Mouse (Mus musculus) cerebral cortex, adult 2 months (tissue): ENCODE results near the gene Coro1b.

ENCODE experiments used
- WGBS: fragments of 180-500 bp; shearing (Covaris S2); methylation state at CpG from one replicate; pipeline ENCODE4 v1.1.7; 2018; 5-methylcytosine and 5-hydroxymethylcytosine counted together

Coro1b gene

GRCm38 (mm10) chr19:4156771-4157170 lies 8.4 kb downstream of the Coro1b start:
- WGBS, result 74% methylated on average over 12 of the region's 12 CpGs

DNA sequence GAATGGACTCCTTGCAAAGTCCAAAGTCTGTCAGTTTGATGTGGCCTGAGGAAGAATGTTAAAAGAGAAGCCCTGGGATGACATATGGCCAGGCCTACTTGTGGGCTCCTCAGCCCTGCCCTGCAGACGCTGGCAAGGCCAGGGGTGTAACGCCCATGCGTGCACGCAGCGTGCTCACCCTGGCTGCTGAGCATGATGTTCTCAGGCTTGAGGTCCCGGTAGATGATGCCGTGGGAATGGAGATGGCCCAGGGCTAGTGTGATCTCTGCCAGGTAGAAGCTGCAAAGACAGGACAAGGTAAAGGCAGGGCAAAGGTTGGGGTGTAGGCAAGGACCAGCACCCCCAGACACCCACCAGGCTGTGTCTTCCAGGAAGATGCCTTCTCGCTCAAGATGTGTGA lies 10.6 kb downstream of the Coro1b start:
- 94% methylated on average over 8 of the region's 8 CpGs for WGBS

GRCm38 (mm10) chr19:4162646-4163542 lies 14.5 kb downstream of the Coro1b start, which contains the start of gene Rps6kb2:
Rps6kb2 (minus strand) TSS chr19:4163354.
- 7% methylated on average over 42 of the region's 42 CpGs for WGBS

DNA sequence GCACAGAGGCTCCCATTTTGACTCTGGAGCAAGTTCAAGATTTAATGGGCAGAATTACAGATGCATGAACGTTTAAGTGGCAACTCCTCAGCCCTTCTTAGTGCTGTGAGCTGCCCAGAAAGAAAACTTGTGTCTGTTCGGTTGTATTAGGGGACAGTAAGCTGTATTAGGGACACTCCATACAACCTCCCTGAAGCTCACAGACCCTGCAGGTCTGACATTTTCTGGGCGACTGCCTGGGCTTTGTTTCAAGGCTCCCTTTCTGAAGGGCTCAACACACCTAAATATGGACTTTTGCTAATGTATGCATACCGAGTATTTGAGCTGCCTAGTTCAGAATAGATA lies 15.1 kb downstream of the Coro1b start:
- 23% methylated on average over 4 of the region's 4 CpGs for WGBS

DNA sequence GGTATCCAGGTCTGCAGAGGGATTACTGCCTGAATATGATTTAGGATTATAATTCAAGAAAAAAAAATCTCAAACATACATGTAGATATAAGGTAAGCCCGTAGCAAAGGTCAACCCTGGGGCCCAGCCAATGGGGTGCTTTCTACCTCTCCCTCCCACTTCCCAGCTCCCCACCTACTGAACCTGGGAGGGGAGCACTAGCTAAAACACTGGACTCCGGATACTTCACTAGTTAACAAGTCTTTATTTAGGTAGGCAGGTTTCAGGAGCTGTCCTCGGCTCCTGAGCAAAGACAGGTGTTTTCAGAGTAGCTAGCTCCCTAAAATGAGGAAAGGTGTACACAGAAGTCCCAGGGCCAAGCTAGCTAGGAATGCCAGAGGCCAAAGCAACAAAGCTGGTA lies 15.7 kb downstream of the Coro1b start:
- 87% methylated on average over 3 of the region's 3 CpGs for WGBS

DNA sequence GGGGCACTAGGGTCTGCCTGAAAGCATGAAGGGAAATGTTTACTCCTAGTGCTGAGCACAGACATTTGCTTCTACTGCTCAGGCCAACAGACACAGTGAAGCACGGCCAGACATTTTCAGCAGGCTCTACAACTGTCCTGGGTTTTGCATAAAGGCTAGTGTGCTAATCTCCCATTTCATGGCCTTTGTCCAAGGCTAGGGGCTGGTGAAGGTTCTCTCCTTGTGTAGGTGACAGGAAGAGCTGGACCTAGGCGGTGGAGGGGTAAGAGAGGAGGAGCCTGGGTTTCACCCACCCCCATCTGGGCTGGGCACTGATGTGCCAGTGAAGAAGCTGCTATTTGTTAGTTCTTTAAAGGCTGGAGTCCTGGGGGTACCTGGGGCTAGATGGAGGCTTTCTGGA lies 16.3 kb downstream of the Coro1b start:
- 80% methylated on average over 2 of the region's 2 CpGs for WGBS

DNA sequence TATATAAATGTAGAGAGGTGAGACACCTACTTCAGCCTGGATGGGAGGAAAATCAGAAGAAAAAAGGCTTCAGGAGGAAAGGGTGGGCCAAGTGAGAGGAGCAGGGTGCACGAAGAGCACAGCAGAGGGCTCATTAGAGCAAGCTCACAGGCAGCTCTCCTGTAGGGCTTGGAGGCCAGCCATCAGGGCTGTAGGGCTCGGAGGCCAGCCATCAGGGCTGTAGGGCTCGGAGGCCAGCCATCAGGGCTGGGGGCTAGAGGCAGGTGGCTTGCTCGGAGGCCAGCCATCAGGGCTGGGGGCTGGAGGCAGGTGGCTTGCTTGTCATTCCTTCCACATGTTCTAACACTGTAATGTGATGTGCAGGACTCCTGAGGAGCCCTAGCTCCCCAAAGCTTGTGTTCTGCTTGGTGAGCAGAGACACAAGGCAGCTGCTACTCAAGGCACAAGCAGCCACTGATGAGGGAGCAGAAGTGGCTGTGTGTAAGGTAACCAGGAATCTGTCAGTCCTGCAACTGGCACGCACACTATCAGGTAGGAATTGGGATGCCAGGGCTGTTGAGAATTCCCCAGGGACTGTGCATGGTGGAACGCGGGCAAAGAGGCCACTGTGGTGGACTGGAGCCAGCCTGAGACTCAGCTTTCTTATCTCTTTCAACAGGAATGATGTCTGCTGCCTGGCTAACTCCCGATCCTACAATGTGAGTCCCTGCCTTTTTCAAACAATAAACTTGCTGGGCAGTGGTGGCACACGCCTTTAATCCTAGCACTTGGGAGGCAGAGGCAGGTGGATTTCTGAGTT lies 18.5 kb downstream of the Coro1b start:
- WGBS, result 80% methylated on average over 9 of the region's 9 CpGs

GRCm38 (mm10) chr19:4169378-4169784 lies 21.0 kb downstream of the Coro1b start:
- WGBS, result under 1% methylated on average over 43 of the region's 43 CpGs

GRCm38 (mm10) chr19:4169810-4170209 lies 21.4 kb downstream of the Coro1b start:
- 2% methylated on average over 27 of the region's 27 CpGs for WGBS

- 94% methylated on average over 10 of the region's 10 CpGs for WGBS
These were observed 22.4 kb downstream of the Coro1b start for GRCm38 (mm10) chr19:4170723-4171392.

DNA sequence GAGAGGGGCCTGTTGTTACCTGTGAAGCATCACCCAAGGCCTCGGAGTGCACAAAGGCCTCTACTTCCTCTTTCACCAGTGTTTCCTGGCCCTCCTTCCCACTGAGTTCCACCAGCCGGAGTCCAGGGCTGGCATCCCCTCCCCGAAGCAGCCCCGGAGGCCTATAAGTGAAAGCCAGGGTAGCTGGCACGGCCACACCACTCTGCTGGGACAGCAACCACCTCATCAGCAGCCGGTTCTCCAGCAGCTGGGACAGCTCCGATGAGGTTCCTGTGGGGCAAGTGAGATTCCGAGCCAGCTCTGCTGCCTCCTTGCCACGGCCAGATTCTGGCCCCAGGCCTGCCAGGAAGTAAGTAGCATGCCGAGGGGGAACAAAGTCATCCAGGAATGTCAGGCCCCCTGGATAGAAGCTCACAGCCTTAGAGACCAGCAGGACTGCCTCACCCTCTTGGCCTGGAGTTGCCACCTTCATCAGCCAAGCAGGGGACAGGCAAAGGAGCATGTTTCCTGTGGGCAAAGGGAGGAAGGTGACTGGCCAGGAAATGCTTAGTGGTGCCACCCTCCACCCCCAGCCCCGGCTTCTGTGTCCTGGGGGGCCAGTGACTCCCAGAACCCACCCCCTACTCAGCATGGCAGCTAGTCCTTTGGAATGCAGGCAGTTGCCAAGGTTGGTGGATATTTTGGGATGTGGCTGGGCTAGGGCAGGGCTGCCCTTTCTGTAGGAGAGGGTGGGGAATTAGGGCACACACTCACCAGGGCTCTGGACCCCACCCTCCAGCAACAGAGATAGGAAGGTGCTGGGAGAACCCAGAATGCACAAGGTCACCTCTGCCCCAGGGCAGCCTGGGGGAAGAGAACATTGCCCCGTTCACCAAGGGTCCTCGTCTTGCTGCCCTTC lies 23.2 kb downstream of the Coro1b start:
- 64% methylated on average over 13 of the region's 13 CpGs for WGBS

DNA sequence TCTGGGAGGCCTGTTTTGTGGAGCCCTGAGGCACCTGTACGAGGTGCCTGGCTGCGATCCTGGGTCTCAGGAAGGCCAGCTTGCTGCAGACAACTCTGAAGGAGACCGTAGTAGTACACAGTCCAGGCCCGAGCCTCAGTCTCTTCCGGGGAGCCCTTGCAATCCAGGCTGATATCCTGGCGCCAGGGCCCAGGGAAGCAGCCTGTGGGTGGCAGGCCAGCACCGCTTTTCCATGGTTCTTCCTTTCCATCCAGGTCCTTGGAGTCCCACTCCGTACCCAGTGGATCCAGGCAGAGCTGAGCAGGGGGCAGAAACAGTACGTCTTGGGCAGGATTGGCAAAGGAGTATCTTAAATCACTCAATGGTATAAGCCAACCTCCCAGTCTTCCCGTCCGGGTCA lies 24.5 kb downstream of the Coro1b start:
- WGBS, result 74% methylated on average over 11 of the region's 11 CpGs

GRCm38 (mm10) chr19:4175368-4175947 lies 27.0 kb downstream of the Coro1b start, which contains the start of gene Carns1:
Carns1 (minus strand) TSS chr19:4175479.
- 18% methylated on average over 11 of the region's 11 CpGs for WGBS

GRCm38 (mm10) chr19:4180411-4180810 lies 32.0 kb downstream of the Coro1b start:
- 92% methylated on average over 7 of the region's 7 CpGs for WGBS

DNA sequence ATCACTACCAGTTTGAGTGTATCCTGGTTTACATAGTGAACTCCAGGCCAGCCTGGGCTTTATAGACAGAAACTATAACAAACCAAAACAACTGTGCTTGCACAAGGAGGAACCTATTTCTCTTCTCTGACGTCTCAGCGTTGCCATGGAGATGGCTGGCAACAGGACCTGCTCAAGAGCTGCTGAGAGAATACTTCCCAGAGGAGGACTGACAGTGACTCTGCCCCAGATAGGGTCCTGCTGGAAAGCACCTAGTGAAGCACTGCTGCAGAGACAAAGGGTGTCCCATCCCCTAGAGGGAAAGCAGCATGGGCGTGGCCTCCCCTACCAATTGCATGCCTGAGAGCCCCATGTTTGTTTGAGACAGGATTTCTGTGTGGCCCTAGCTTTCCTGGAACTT lies 33.5 kb downstream of the Coro1b start:
- 40% methylated on average over 3 of the region's 3 CpGs for WGBS

GRCm38 (mm10) chr19:4183689-4184088 lies 35.3 kb downstream of the Coro1b start:
- WGBS, result 63% methylated on average over 2 of the region's 2 CpGs

- WGBS, result 73% methylated on average over 15 of the region's 15 CpGs
These were observed 36.9 kb downstream of the Coro1b start for GRCm38 (mm10) chr19:4184976-4185975.

GRCm38 (mm10) chr19:4187303-4187702 lies 38.9 kb downstream of the Coro1b start:
- WGBS, result 82% methylated on average over 3 of the region's 3 CpGs

- WGBS, result 92% methylated on average over 12 of the region's 12 CpGs
These were observed 40.7 kb downstream of the Coro1b start for GRCm38 (mm10) chr19:4189051-4189620.
